Mouse (Mus musculus): ENCODE data around the gene Gm6502. TPM values are rescaled to one million over a fixed set of nuclear protein-coding genes. Genes with fewer than 3 reads are reported as not detected.
"Not testable (repeated sequence)": the region's sequence is repeated elsewhere in the genome, so short reads cannot be mapped to it uniquely, and the experiment has no call there.

Gene Gm6502
- total RNA-seq (2014; fragmentation: Nextera tagmentation) (not detected in 2 replicates), total RNA-seq (2017) (not detected in 2 replicates)

- not testable (repeated sequence) for ATAC-seq (replicated peaks; ENCODE audit: low FRiP score, low TSS enrichment, poor library complexity, severe bottlenecking)
These were observed at the start of gene Gm6502 for GRCm38 (mm10) chr5:94314135-94314534. Gm6502 (plus strand) TSS chr5:94314435.

GRCm38 (mm10) chr5:94306696-94307095 is 7.5 kb upstream of the Gm6502 start, which contains the start of gene A430089I19Rik:
A430089I19Rik (minus strand) TSS chr5:94306796.
- not testable (repeated sequence) for ATAC-seq (replicated peaks; ENCODE audit: low FRiP score, low TSS enrichment, poor library complexity, severe bottlenecking)

- not testable (repeated sequence) for ATAC-seq (replicated peaks; ENCODE audit: low FRiP score, low TSS enrichment, poor library complexity, severe bottlenecking)
These were observed 25.2 kb downstream of the Gm6502 start, which contains the start of gene AA792892 for GRCm38 (mm10) chr5:94339449-94339848. AA792892 (plus strand) TSS chr5:94339749.

Other genes with a start within 250 kb of the Gm6502 start
- gene BC061212, start 243.9 kb upstream of the Gm6502 start, total RNA-seq (2014; fragmentation: Nextera tagmentation), result not detected in 2 replicates
- not detected in 2 replicates for gene BC061212, start 243.9 kb upstream of the Gm6502 start, total RNA-seq (2017)
- not detected in 2 replicates for gene Gm6351, start 238.1 kb upstream of the Gm6502 start, total RNA-seq (2014; fragmentation: Nextera tagmentation)
- not detected in 2 replicates for gene Gm6351, start 238.1 kb upstream of the Gm6502 start, total RNA-seq (2017)
- gene Gm3106, start 96.4 kb upstream of the Gm6502 start, total RNA-seq (2014; fragmentation: Nextera tagmentation), result not detected in 2 replicates
- not detected in 2 replicates for gene Gm3106, start 96.4 kb upstream of the Gm6502 start, total RNA-seq (2017)
- gene A430089I19Rik, start 7.6 kb upstream of the Gm6502 start, total RNA-seq (2014; fragmentation: Nextera tagmentation), result not detected in 2 replicates
- not detected in 2 replicates for gene A430089I19Rik, start 7.6 kb upstream of the Gm6502 start, total RNA-seq (2017)
- gene AA792892, start 25.3 kb downstream of the Gm6502 start, total RNA-seq (2014; fragmentation: Nextera tagmentation), result not detected in 2 replicates
- gene AA792892, start 25.3 kb downstream of the Gm6502 start, total RNA-seq (2017), result not detected in 2 replicates
- gene Gm7682, start 131.3 kb downstream of the Gm6502 start, total RNA-seq (2014; fragmentation: Nextera tagmentation), result not detected in 2 replicates
- gene Gm7682, start 131.3 kb downstream of the Gm6502 start, total RNA-seq (2017), result not detected in 2 replicates
- gene Gm3139, start 211.9 kb downstream of the Gm6502 start, total RNA-seq (2014; fragmentation: Nextera tagmentation), result not detected in 2 replicates
- gene Gm3139, start 211.9 kb downstream of the Gm6502 start, total RNA-seq (2017), result not detected in 2 replicates

Data from megakaryocyte-erythroid progenitor cell, adult 5-6 weeks (primary cell).